Mouse (Mus musculus): ENCODE measurements at regions not wholly inside any gene's neighbourhood (a gene's known extent, or its start where the extent isn't known, plus 50 kb on each side); places are given as distances from the start of the nearest gene placed in this dataset.

GRCm38 (mm10) chr10:122569546-122570202 lies 108.9 kb upstream of the Ppm1h start:
- H3K4me2 ChIP-seq (replicated peaks), result no peak overlapping the region
- H3K36me3 ChIP-seq, result no peaks in the 10 kb centered on the region
- no peak overlapping the region for H3K9ac ChIP-seq
- ATAC-seq (ENCODE audit: low FRiP score, low read depth), result no peak
- no peak overlapping the region for H3K4me3 ChIP-seq
- 66% methylated on average over 13 of the region's 13 CpGs for WGBS
- H3K9me3 ChIP-seq, result no peaks in the 10 kb centered on the region
- H3K27ac ChIP-seq, result no peak overlapping the region
- no peaks in the 10 kb centered on the region for H3K27me3 ChIP-seq (replicated peaks)
- peaks cover 15% of the 10 kb centered on the region; the same call in 1 of the 2 replicates for H3K4me1 ChIP-seq

- Histone ChIP-seq H3K4me2 (replicated peaks) (no peak overlapping the region), H3K4me1 (peaks cover 15% of the 10 kb centered on the region; the same call in 1 of the 2 replicates), H3K36me3 (no peaks in the 10 kb centered on the region), H3K4me3 (no peak overlapping the region), H3K9ac (no peak overlapping the region), H3K27ac (no peak overlapping the region), H3K9me3 (no peaks in the 10 kb centered on the region), H3K27me3 (replicated peaks) (no peaks in the 10 kb centered on the region)
- WGBS, result 35% methylated on average over 13 of the region's 13 CpGs
- ATAC-seq (ENCODE audit: low FRiP score, low read depth), result no peak
Observed at GRCm38 (mm10) chr10:122570909-122571551, 107.5 kb upstream of the Ppm1h start.

GRCm38 (mm10) chr10:122576171-122577063 lies 102.1 kb upstream of the Ppm1h start:
- H3K36me3 ChIP-seq, result no peaks in the 10 kb centered on the region
- H3K9me3 ChIP-seq, result no peaks in the 10 kb centered on the region
- WGBS, result 91% methylated on average over 8 of the region's 8 CpGs
- H3K4me3 ChIP-seq, result no peak overlapping the region
- H3K4me1 ChIP-seq, result 0 out of 2 replicates have a peak, but pooled peaks cover under 1% of the 10 kb centered on the region
- H3K27ac ChIP-seq, result no peak overlapping the region
- no peak overlapping the region for H3K4me2 ChIP-seq (replicated peaks)
- ATAC-seq (ENCODE audit: low FRiP score, low read depth), result no peak
- H3K9ac ChIP-seq, result no peak overlapping the region
- H3K27me3 ChIP-seq (replicated peaks), result no peaks in the 10 kb centered on the region

GRCm38 (mm10) chr10:122578209-122579001 lies 100.2 kb upstream of the Ppm1h start:
- Histone ChIP-seq H3K9me3 (no peaks in the 10 kb centered on the region), H3K4me3 (no peak overlapping the region), H3K27ac (no peak overlapping the region), H3K36me3 (no peaks in the 10 kb centered on the region), H3K4me2 (replicated peaks) (no peak overlapping the region), H3K27me3 (replicated peaks) (no peaks in the 10 kb centered on the region), H3K9ac (no peak overlapping the region), H3K4me1 (no peaks in the 10 kb centered on the region)
- peak; percentile 37; the same call in 1 of the 2 replicates for ATAC-seq (ENCODE audit: low FRiP score, low read depth)
- 64% methylated on average over 24 of the region's 24 CpGs for WGBS

GRCm38 (mm10) chr10:122581096-122581495 lies 97.5 kb upstream of the Ppm1h start:
- no peak overlapping the region for H3K4me2 ChIP-seq (replicated peaks)
- no peaks in the 10 kb centered on the region for H3K4me1 ChIP-seq
- ATAC-seq (ENCODE audit: low FRiP score, low read depth), result no peak
- H3K27ac ChIP-seq, result no peak overlapping the region
- no peaks in the 10 kb centered on the region for H3K9me3 ChIP-seq
- no peak overlapping the region for H3K9ac ChIP-seq
- no peaks in the 10 kb centered on the region for H3K36me3 ChIP-seq
- 86% methylated on average over 7 of the region's 7 CpGs for WGBS
- H3K4me3 ChIP-seq, result no peak overlapping the region
- no peaks in the 10 kb centered on the region for H3K27me3 ChIP-seq (replicated peaks)

GRCm38 (mm10) chr10:122587541-122587940 lies 91.0 kb upstream of the Ppm1h start:
- no peak for ATAC-seq (ENCODE audit: low FRiP score, low read depth)
- Histone ChIP-seq H3K4me1 (no peaks in the 10 kb centered on the region), H3K27ac (no peak overlapping the region), H3K4me2 (replicated peaks) (no peak overlapping the region), H3K4me3 (no peak overlapping the region), H3K9me3 (no peaks in the 10 kb centered on the region), H3K36me3 (no peaks in the 10 kb centered on the region), H3K27me3 (replicated peaks) (no peaks in the 10 kb centered on the region), H3K9ac (no peak overlapping the region)
- WGBS, result 73% methylated on average over 3 of the region's 3 CpGs

- Histone ChIP-seq H3K27me3 (replicated peaks) (no peaks in the 10 kb centered on the region), H3K4me3 (no peak overlapping the region), H3K4me1 (no peaks in the 10 kb centered on the region), H3K36me3 (no peaks in the 10 kb centered on the region), H3K4me2 (replicated peaks) (no peak overlapping the region), H3K9me3 (no peaks in the 10 kb centered on the region), H3K27ac (no peak overlapping the region), H3K9ac (no peak overlapping the region)
- 97% methylated on average over 2 of the region's 2 CpGs for WGBS
- no peak for ATAC-seq (ENCODE audit: low FRiP score, low read depth)
Observed at GRCm38 (mm10) chr10:122599511-122599910, 79.1 kb upstream of the Ppm1h start.

- 31% methylated on average over 6 of the region's 6 CpGs for WGBS
- H3K9ac ChIP-seq, result no peak overlapping the region
- no peaks in the 10 kb centered on the region for H3K9me3 ChIP-seq
- ATAC-seq (ENCODE audit: low FRiP score, low read depth), result peak; percentile 58
- H3K27me3 ChIP-seq (replicated peaks), result no peaks in the 10 kb centered on the region
- no peaks in the 10 kb centered on the region for H3K4me1 ChIP-seq
- no peak overlapping the region for H3K4me2 ChIP-seq (replicated peaks)
- H3K4me3 ChIP-seq, result no peak overlapping the region
- no peaks in the 10 kb centered on the region for H3K36me3 ChIP-seq
- H3K27ac ChIP-seq, result no peak overlapping the region
Observed at GRCm38 (mm10) chr10:122602394-122602793, 76.2 kb upstream of the Ppm1h start.

GRCm38 (mm10) chr10:122603960-122604359 lies 74.6 kb upstream of the Ppm1h start:
- no peak overlapping the region for H3K27ac ChIP-seq
- H3K4me3 ChIP-seq, result no peak overlapping the region
- no peak for ATAC-seq (ENCODE audit: low FRiP score, low read depth)
- no peaks in the 10 kb centered on the region for H3K9me3 ChIP-seq
- no peak overlapping the region for H3K4me2 ChIP-seq (replicated peaks)
- no peak overlapping the region for H3K9ac ChIP-seq
- H3K36me3 ChIP-seq, result no peaks in the 10 kb centered on the region
- no peaks in the 10 kb centered on the region for H3K4me1 ChIP-seq
- no peaks in the 10 kb centered on the region for H3K27me3 ChIP-seq (replicated peaks)
- 68% methylated on average over 1 of the region's 1 CpGs for WGBS

- Histone ChIP-seq H3K4me2 (replicated peaks) (no peak overlapping the region), H3K27me3 (replicated peaks) (no peaks in the 10 kb centered on the region), H3K36me3 (no peaks in the 10 kb centered on the region), H3K4me1 (no peaks in the 10 kb centered on the region), H3K9ac (no peak overlapping the region), H3K27ac (no peak overlapping the region), H3K4me3 (no peak overlapping the region), H3K9me3 (no peaks in the 10 kb centered on the region)
- ATAC-seq (ENCODE audit: low FRiP score, low read depth), result no peak
- 71% methylated on average over 2 of the region's 2 CpGs for WGBS
Observed at GRCm38 (mm10) chr10:122613281-122613680, 65.3 kb upstream of the Ppm1h start.

- Histone ChIP-seq H3K4me3 (no peak overlapping the region), H3K27ac (no peak overlapping the region), H3K4me1 (peaks cover 3% of the 10 kb centered on the region), H3K9ac (no peak overlapping the region), H3K36me3 (no peaks in the 10 kb centered on the region), H3K27me3 (replicated peaks) (no peaks in the 10 kb centered on the region), H3K9me3 (no peaks in the 10 kb centered on the region), H3K4me2 (replicated peaks) (no peak overlapping the region)
- 61% methylated on average over 2 of the region's 2 CpGs for WGBS
- ATAC-seq (ENCODE audit: low FRiP score, low read depth), result no peak
Observed at GRCm38 (mm10) chr10:122613891-122614290, 64.7 kb upstream of the Ppm1h start.

GRCm38 (mm10) chr10:122614720-122615119 lies 63.8 kb upstream of the Ppm1h start:
- H3K27ac ChIP-seq, result no peak overlapping the region
- WGBS, result 65% methylated on average over 3 of the region's 3 CpGs
- H3K4me1 ChIP-seq, result peaks cover 4% of the 10 kb centered on the region
- no peaks in the 10 kb centered on the region for H3K9me3 ChIP-seq
- no peaks in the 10 kb centered on the region for H3K36me3 ChIP-seq
- no peaks in the 10 kb centered on the region for H3K27me3 ChIP-seq (replicated peaks)
- H3K4me3 ChIP-seq, result no peak overlapping the region
- no peak overlapping the region for H3K4me2 ChIP-seq (replicated peaks)
- ATAC-seq (ENCODE audit: low FRiP score, low read depth), result no peak
- no peak overlapping the region for H3K9ac ChIP-seq
